Mouse (Mus musculus): Measurements from ENCODE around the gene Fgf12. TPM values are rescaled to one million over a fixed set of nuclear protein-coding genes. Genes with fewer than 3 reads are reported as not detected.

Fgf12 gene
- total RNA-seq, 2 experiments from 2014 or later: 0.07 to 0.11 TPM

DNA sequence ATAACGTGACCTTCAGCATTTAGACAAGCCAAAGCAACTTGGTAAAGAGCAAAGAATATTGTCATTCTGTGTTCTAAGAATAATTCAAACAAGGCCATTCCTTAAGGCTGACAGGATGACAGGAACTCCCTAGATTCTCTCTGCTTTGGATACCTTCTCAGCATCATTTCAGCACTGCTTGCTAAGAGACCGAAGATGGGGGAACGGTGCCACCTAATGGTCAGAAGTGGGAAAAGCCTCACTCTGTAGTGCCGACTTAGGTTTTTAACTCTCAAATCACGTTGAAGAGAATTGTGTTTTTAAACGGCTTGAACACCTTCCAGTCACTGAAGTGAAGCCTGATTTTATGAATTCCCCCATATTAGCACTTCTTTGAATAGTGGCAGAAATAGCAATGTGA, 262.4 kb downstream of the Fgf12 start:
- no peak for ATAC-seq (ENCODE audit: poor library complexity, severe bottlenecking)

DNA sequence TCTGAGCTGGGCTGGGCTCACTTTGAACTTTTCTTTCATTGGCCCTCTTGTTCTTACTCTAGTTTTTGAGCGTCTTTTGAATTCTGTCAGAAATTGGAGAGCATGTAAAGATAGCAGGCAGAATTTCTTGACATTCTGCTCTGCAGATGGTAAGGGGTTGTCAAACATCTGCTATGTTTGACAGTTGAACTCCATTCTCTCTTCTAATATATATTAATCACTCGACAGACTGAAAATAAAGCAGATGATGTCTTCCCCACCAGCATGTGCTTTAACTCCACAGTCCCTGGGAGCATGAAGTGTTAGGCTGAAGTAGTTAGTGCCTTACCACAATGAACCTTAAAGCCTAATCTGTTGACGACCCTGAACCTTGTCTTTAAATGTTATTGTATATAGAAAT, 267.9 kb downstream of the Fgf12 start:
- ATAC-seq (ENCODE audit: poor library complexity, severe bottlenecking): no peak

GRCm38 (mm10) chr16:28479022-28479421, 273.8 kb downstream of the Fgf12 start:
- ATAC-seq (ENCODE audit: poor library complexity, severe bottlenecking): no peak

DNA sequence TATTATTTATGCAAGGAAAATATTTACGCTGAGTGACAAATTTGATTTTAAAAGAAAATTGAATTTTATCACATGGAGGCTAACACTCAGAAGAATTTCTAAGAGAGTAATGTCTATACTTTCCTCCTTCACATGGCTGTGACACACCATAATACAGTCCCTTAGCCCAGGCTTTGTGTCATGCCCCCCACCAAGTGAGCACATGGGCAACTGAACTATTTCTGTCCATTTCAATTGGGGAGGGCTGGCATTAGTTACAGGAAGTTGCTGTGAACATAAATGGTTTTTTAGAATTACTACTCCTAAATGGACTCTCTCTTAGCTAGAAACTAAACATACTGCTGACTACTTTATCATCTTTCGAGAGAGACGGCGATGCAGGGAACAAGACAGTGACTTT, 276.2 kb downstream of the Fgf12 start:
- ATAC-seq (ENCODE audit: poor library complexity, severe bottlenecking): no peak

GRCm38 (mm10) chr16:28475553-28475952, 277.3 kb downstream of the Fgf12 start:
- no peak for ATAC-seq (ENCODE audit: poor library complexity, severe bottlenecking)

DNA sequence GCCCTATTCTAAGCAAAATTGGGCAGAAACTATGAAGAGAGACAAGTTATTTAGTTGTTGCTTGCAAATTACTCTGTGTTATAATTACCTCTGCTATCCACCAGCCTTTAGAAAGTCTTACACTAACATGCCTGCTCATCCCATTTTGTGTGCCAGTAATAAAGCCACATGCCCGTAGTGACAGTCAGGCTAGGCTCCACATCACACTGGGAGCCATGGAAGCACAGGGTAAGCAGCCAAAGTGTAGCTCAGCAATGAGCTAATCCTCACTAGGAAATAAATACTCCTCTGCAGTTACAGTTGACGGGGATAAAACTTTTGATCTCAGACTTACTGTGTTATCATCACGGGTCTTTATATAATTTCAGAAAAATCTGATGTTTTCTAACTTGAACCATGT, 298.0 kb downstream of the Fgf12 start:
- ATAC-seq (ENCODE audit: poor library complexity, severe bottlenecking): no peak

- no peak for ATAC-seq (ENCODE audit: poor library complexity, severe bottlenecking)
These were observed 305.8 kb downstream of the Fgf12 start for GRCm38 (mm10) chr16:28447114-28447455.

GRCm38 (mm10) chr16:28446334-28447113, 306.3 kb downstream of the Fgf12 start:
- ATAC-seq (ENCODE audit: poor library complexity, severe bottlenecking): no peak

- no peak for ATAC-seq (ENCODE audit: poor library complexity, severe bottlenecking)
These were observed 307.0 kb downstream of the Fgf12 start for GRCm38 (mm10) chr16:28445800-28446333.

- ATAC-seq (ENCODE audit: poor library complexity, severe bottlenecking): no peak
These were observed 307.7 kb downstream of the Fgf12 start for GRCm38 (mm10) chr16:28444993-28445799.

DNA sequence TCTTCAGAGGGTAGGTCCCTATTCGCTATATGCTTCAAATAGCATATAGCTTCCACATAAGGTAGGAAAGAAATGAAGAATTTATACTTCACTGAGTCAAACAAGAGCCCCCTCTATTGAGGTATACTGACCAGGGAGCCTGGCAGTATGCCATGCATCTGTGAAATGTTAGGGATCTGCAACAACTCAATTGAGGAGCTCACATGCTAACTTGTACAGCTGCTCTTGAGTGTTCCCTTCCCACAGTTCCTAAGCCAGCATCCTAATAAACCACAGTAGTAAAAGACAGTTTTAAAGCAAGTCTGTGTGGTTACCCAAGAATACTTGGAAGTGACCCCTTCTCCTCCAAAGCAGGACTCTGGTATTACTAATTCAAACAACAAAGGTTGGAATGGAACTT, 331.3 kb downstream of the Fgf12 start:
- ATAC-seq (ENCODE audit: poor library complexity, severe bottlenecking): no peak

GRCm38 (mm10) chr16:28419693-28420299, 333.1 kb downstream of the Fgf12 start:
- no peak for ATAC-seq (ENCODE audit: poor library complexity, severe bottlenecking)

- no peak for ATAC-seq (ENCODE audit: poor library complexity, severe bottlenecking)
These were observed 341.6 kb downstream of the Fgf12 start for GRCm38 (mm10) chr16:28411210-28411817.

GRCm38 (mm10) chr16:28408294-28408693, 344.6 kb downstream of the Fgf12 start:
- no peak for ATAC-seq (ENCODE audit: poor library complexity, severe bottlenecking)

- ATAC-seq (ENCODE audit: poor library complexity, severe bottlenecking): no peak
These were observed 345.0 kb downstream of the Fgf12 start for GRCm38 (mm10) chr16:28407892-28408291.

GRCm38 (mm10) chr16:28404156-28404555, 348.7 kb downstream of the Fgf12 start:
- ATAC-seq (ENCODE audit: poor library complexity, severe bottlenecking): no peak

GRCm38 (mm10) chr16:28402701-28403100, 350.2 kb downstream of the Fgf12 start:
- ATAC-seq (ENCODE audit: poor library complexity, severe bottlenecking): no peak

GRCm38 (mm10) chr16:28391283-28391682, 361.6 kb downstream of the Fgf12 start:
- no peak for ATAC-seq (ENCODE audit: poor library complexity, severe bottlenecking)

DNA sequence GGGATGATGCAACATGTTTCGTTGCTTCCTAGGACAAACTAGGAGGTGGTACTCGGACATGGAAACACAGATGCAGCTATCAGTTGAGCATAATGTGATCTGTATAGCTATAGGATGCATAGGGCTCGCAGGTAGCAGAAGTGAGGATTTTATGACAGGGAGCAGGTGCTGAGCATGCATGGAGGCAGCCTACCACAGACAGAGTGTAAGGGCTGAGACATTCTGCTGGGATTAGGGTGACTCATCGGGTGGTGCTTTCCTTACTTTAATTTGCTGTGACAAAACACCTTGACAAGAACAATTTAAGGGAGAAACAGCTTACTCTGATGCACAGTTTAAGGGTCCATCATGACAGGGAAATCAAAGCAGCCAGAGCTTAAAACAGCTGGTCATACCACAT, 363.8 kb downstream of the Fgf12 start:
- ATAC-seq (ENCODE audit: poor library complexity, severe bottlenecking): no peak

GRCm38 (mm10) chr16:28374790-28375189, 378.1 kb downstream of the Fgf12 start:
- no peak for ATAC-seq (ENCODE audit: poor library complexity, severe bottlenecking)

DNA sequence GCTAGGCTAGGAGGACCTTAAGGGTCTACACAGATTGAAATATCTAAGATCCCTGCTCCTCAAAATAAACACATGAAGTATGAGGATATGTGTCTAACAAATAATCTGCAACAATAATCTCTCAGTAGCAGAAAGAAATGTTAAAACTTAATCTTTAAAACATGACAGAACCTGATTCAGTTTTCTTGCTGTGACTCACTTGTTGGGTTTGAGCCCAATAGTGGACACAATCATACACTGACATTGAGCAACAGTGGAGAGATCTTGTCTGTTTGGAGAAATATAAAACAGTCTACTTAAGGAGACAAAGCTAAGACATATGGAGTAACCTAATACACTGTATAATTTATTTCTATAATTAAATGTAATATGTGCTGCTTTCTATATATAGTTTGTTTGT, 379.6 kb downstream of the Fgf12 start:
- ATAC-seq (ENCODE audit: poor library complexity, severe bottlenecking): no peak
